In genomic region chr4:130273698-130274345, GRCm38 (mm10) we compare ENCODE assay signal across 9 mouse cellular contexts. TPM values are rescaled to one million over a fixed set of nuclear protein-coding genes. Genes with fewer than 3 reads are reported as not detected.
DNase-seq lines count a peak whose midpoint lies in the region; ATAC-seq and TF ChIP-seq lines count a peak whose summit lies in the region.
"Had no signal": no experiment of that assay in that cellular context is flagged by ENCODE, and none has a peak within 500 bp of the region (broad histone marks: within the 10 kb centered on the region; RNA-seq: fewer than 3 reads in every experiment).

No protein-coding gene starts in this region.

- peak overlapping the region; percentile 65 for H3K9ac ChIP-seq in kidney, embryonic 16.5 days (replicated peaks; ENCODE audit: low read length)
- H3K9ac ChIP-seq in intestine, embryonic 14.5 days (ENCODE audit: low read length): peak overlapping the region; percentile 42
- peak overlapping the region; percentile 77 for H3K9ac ChIP-seq in midbrain, postnatal 0 days (replicated peaks; ENCODE audit: low read length, poor library complexity, severe bottlenecking)

- H3K27me3 ChIP-seq in kidney, embryonic 16.5 days (ENCODE audit: insufficient read depth, low read length): peaks cover 38% of the 10 kb centered on the region
- peaks cover 25% of the 10 kb centered on the region for H3K27me3 ChIP-seq in intestine, embryonic 14.5 days (replicated peaks; ENCODE audit: control insufficient read depth, insufficient read depth, low read length)
- H3K27me3 ChIP-seq in midbrain, postnatal 0 days (ENCODE audit: insufficient read depth, low read length): no peaks in the 10 kb centered on the region

- peak overlapping the region; percentile 98 for H3K4me2 ChIP-seq in kidney, embryonic 16.5 days (replicated peaks; ENCODE audit: low read depth, low read length)
- H3K4me2 ChIP-seq in intestine, embryonic 14.5 days (ENCODE audit: low read length): peak overlapping the region; percentile 98
- peak overlapping the region; percentile 96 for H3K4me2 ChIP-seq in midbrain, postnatal 0 days (ENCODE audit: low read depth, low read length, poor library complexity, severe bottlenecking)

- H3K4me3 ChIP-seq in kidney, embryonic 16.5 days (ENCODE audit: low read length): peak overlapping the region; percentile 65
- H3K4me3 ChIP-seq in intestine, embryonic 14.5 days (ENCODE audit: low read depth, low read length): peak overlapping the region; percentile 54
- peak overlapping the region; percentile 70 for H3K4me3 ChIP-seq in midbrain, postnatal 0 days (ENCODE audit: low read depth, low read length)

- H3K9me3 ChIP-seq in kidney, embryonic 16.5 days (ENCODE audit: low read length): no peaks in the 10 kb centered on the region
- no peaks in the 10 kb centered on the region for H3K9me3 ChIP-seq in intestine, embryonic 14.5 days (ENCODE audit: control insufficient read depth, low read length)
- H3K9me3 ChIP-seq in midbrain, postnatal 0 days (ENCODE audit: low read length): no peaks in the 10 kb centered on the region

- peak; percentile 46; the same call in 1 of the 2 replicates for ATAC-seq in kidney, embryonic 16.5 days (ENCODE audit: low FRiP score, low TSS enrichment)
- peak; percentile 21; the same call in 1 of the 2 replicates for ATAC-seq in intestine, embryonic 14.5 days (replicated peaks; ENCODE audit: low FRiP score, low TSS enrichment, low read depth)
- ATAC-seq in midbrain, postnatal 0 days (ENCODE audit: low FRiP score): peak; percentile 48

- intact Hi-C loops in gastrocnemius, postnatal 36 days (cut with DNase I): no loop called here

- DNase-seq in kidney, postnatal 25 days: no peak
- DNase-seq in NIH3T3 (ENCODE audit: low read depth): peak; percentile 78
- peak; percentile 70 for DNase-seq in embryo, embryonic 9.5 days (ENCODE audit: extremely low spot score)
- DNase-seq in intestine, embryonic 14.5 days (ENCODE audit: low spot score): no peak
- DNase-seq in midbrain, postnatal 0 days (ENCODE audit: low spot score): no peak
- no peak for DNase-seq in gastrocnemius, adult 18-20 months (ENCODE audit: low spot score)
- DNase-seq in gastrocnemius, postnatal 36 days: no peak

- TF ChIP-seq CTCF in midbrain, postnatal 0 days (IDR thresholded peaks at IDR 0.05): no peak

- H3K27ac ChIP-seq in kidney, embryonic 16.5 days (ENCODE audit: low read length): peak overlapping the region; percentile 72
- H3K27ac ChIP-seq in intestine, embryonic 14.5 days (ENCODE audit: low read depth): no peak overlapping the region; the same call in 1 of the 2 replicates
- peak overlapping the region; percentile 85 for H3K27ac ChIP-seq in midbrain, postnatal 0 days (ENCODE audit: low read depth, low read length)
- H3K27ac ChIP-seq: macrophage had no signal

- no peaks in the 10 kb centered on the region for H3K36me3 ChIP-seq in kidney, embryonic 16.5 days (ENCODE audit: insufficient read depth, low read length)
- no peaks in the 10 kb centered on the region for H3K36me3 ChIP-seq in intestine, embryonic 14.5 days (ENCODE audit: control insufficient read depth, insufficient read depth, low read length)
- no peaks in the 10 kb centered on the region for H3K36me3 ChIP-seq in midbrain, postnatal 0 days (ENCODE audit: insufficient read depth, low read length)

- H3K4me1 ChIP-seq in kidney, embryonic 16.5 days (ENCODE audit: insufficient read depth, low read length): peaks cover 18% of the 10 kb centered on the region; the same call in 1 of the 2 replicates
- H3K4me1 ChIP-seq in intestine, embryonic 14.5 days (replicated peaks; ENCODE audit: control insufficient read depth, insufficient read depth, low read length): peaks cover 4% of the 10 kb centered on the region; the same call in 1 of the 2 replicates
- H3K4me1 ChIP-seq in midbrain, postnatal 0 days (ENCODE audit: insufficient read depth, low read length): no peaks in the 10 kb centered on the region

- 14% methylated on average over 12 of the region's 12 CpGs for WGBS in kidney, embryonic 16.5 days
- WGBS in intestine, embryonic 14.5 days: 19% methylated on average over 12 of the region's 12 CpGs
- WGBS in midbrain, postnatal 0 days: 6% methylated on average over 11 of the region's 12 CpGs

RNA-seq across cellular contexts. Expression of gene Serinc2, which starts 5.2 kb away (rescaled TPM):
- 58.6 and 65.0 TPM in 2 replicates for polyA plus RNA-seq in kidney, embryonic 16.5 days (2015; fragmentation: Nextera tagmentation; extraction: Ambion mirVana)
- polyA plus RNA-seq in intestine, embryonic 14.5 days (2014; fragmentation: Nextera tagmentation; extraction: Ambion mirVana): 24.1 and 25.3 TPM in 2 replicates
- total RNA-seq in midbrain, postnatal 0 days (2014; rRNA removed): 12.6 and 13.5 TPM in 2 replicates
- polyA plus RNA-seq in midbrain, postnatal 0 days (2015; fragmentation: Nextera tagmentation; extraction: Ambion mirVana): 11.1 and 12.3 TPM in 2 replicates
- total RNA-seq in gastrocnemius, adult 18-20 months (2021): 10 to 100 TPM; 71.7 to 80.8 TPM
- total RNA-seq in gastrocnemius, postnatal 36 days (2021): 10 to 100 TPM; 55.4 to 76.6 TPM
- polyA plus RNA-seq: macrophage had no signal

RNA-seq across cellular contexts. Expression of gene Fabp3, which starts 34.6 kb away (rescaled TPM):
- 136 and 161 TPM in 2 replicates for polyA plus RNA-seq in kidney, embryonic 16.5 days (2015; fragmentation: Nextera tagmentation; extraction: Ambion mirVana)
- polyA plus RNA-seq in intestine, embryonic 14.5 days (2014; fragmentation: Nextera tagmentation; extraction: Ambion mirVana): 5.5 and 6.6 TPM in 2 replicates
- total RNA-seq in midbrain, postnatal 0 days (2014; rRNA removed): 143 and 179 TPM in 2 replicates
- polyA plus RNA-seq in midbrain, postnatal 0 days (2015; fragmentation: Nextera tagmentation; extraction: Ambion mirVana): 394 and 409 TPM in 2 replicates
- 1,000 to 10,000 TPM in 1 of 2 experiments, 100 to 1,000 TPM in 1; 614 to 1,203 TPM for total RNA-seq in gastrocnemius, adult 18-20 months (2021)
- total RNA-seq in gastrocnemius, postnatal 36 days (2021): 100 to 1,000 TPM; 839 to 956 TPM

RNA-seq across cellular contexts. Expression of gene Gm10570, which starts 34.7 kb away (rescaled TPM):
- polyA plus RNA-seq in kidney, embryonic 16.5 days (2015; fragmentation: Nextera tagmentation; extraction: Ambion mirVana): 0.57 TPM in 1 of 2 replicates, not detected in the other
- not detected in 2 replicates for polyA plus RNA-seq in intestine, embryonic 14.5 days (2014; fragmentation: Nextera tagmentation; extraction: Ambion mirVana)
- 2.1 TPM in 1 of 2 replicates, not detected in the other for total RNA-seq in midbrain, postnatal 0 days (2014; rRNA removed)
- polyA plus RNA-seq in midbrain, postnatal 0 days (2015; fragmentation: Nextera tagmentation; extraction: Ambion mirVana): 1.5 and 1.9 TPM in 2 replicates
- under 1 TPM in 1 of 2 experiments, not detected in 1; 0.66 TPM for total RNA-seq in gastrocnemius, adult 18-20 months (2021)
- total RNA-seq in gastrocnemius, postnatal 36 days (2021): under 1 TPM in 1 of 2 experiments, not detected in 1; 0.77 TPM
- polyA plus RNA-seq: macrophage had no signal

RNA-seq across cellular contexts. Expression of gene Gm853, which starts 51.6 kb away (rescaled TPM):
- polyA plus RNA-seq in kidney, embryonic 16.5 days (2015; fragmentation: Nextera tagmentation; extraction: Ambion mirVana): 1.2 and 2.6 TPM in 2 replicates
- polyA plus RNA-seq in intestine, embryonic 14.5 days (2014; fragmentation: Nextera tagmentation; extraction: Ambion mirVana): not detected in 2 replicates
- total RNA-seq in midbrain, postnatal 0 days (2014; rRNA removed): 0.49 TPM in 1 of 2 replicates, not detected in the other
- polyA plus RNA-seq in midbrain, postnatal 0 days (2015; fragmentation: Nextera tagmentation; extraction: Ambion mirVana): not detected in 2 replicates
- not detected for total RNA-seq in gastrocnemius, adult 18-20 months (2021)
- total RNA-seq in gastrocnemius, postnatal 36 days (2021): not detected
- polyA plus RNA-seq: macrophage had no signal

Comparison
In these comparisons a context has a peak if more than half of its experiments do, and no peak if none do; other contexts are left out.
1. DNase-seq: peak in NIH3T3 (single experiment) and embryo, embryonic 9.5 days (single experiment); none in kidney, postnatal 25 days (0 of 2), intestine, embryonic 14.5 days (single experiment), midbrain, postnatal 0 days (single experiment), gastrocnemius, adult 18-20 months (single experiment) and gastrocnemius, postnatal 36 days (0 of 2).
2. Peak in every context shown above with its lines, with median percentiles within 50 percentile points of each other: ATAC-seq, H3K4me2 ChIP-seq, H3K4me3 ChIP-seq and H3K9ac ChIP-seq.